Mouse (Mus musculus) megakaryocyte-erythroid progenitor cell, adult 5-6 weeks (primary cell): ENCODE results near the gene Frmd4a. TPM values are rescaled to one million over a fixed set of nuclear protein-coding genes. Genes with fewer than 3 reads are reported as not detected.

Experiments
- ATAC-seq: replicated peaks from 2 replicates; pipeline ENCODE4 v1.8.0; 2016; ENCODE audit warnings: mild to moderate bottlenecking, inconsistent platforms; ENCODE audit not compliant: severe bottlenecking, poor library complexity, low FRiP score, low TSS enrichment
- total RNA-seq, 2 experiments: library from RNA; stranded (forward) in 1 of 2; stranded (reverse) in 1 of 2; fragments of 200-1000, 215-1000 nt in 1 of 2; fragments of >200 nt in 1 of 2; fragmentation: Nextera tagmentation in 1 of 2; gene quantifications; 2 replicates each; pipeline ENCODE4 v1.2.3; 2014 to 2017

Gene Frmd4a
- total RNA-seq, 2 experiments from 2014 or later = 14.7 to 35.2 TPM

- peak; percentile 73 for ATAC-seq
Measured at GRCm38 (mm10) chr2:4492485-4493481, 475.3 kb downstream of the Frmd4a start.

- peak; percentile 72 for ATAC-seq
Measured at GRCm38 (mm10) chr2:4494478-4494877, 477.0 kb downstream of the Frmd4a start.

- ATAC-seq = 0 out of 2 replicates have a peak, but pooled peaks have one; percentile 39
Measured at GRCm38 (mm10) chr2:4499257-4499656, 481.7 kb downstream of the Frmd4a start.

- ATAC-seq = no peak
Measured at GRCm38 (mm10) chr2:4499916-4500315, 482.4 kb downstream of the Frmd4a start.

- no peak for ATAC-seq
Measured at GRCm38 (mm10) chr2:4501257-4502027, 483.9 kb downstream of the Frmd4a start.

GRCm38 (mm10) chr2:4504413-4504812 lies 486.9 kb downstream of the Frmd4a start:
- ATAC-seq = no peak

- ATAC-seq = no peak
Measured at GRCm38 (mm10) chr2:4505695-4506094, 488.2 kb downstream of the Frmd4a start.

GRCm38 (mm10) chr2:4506659-4507058 lies 489.1 kb downstream of the Frmd4a start:
- no peak for ATAC-seq

GRCm38 (mm10) chr2:4507887-4508615 lies 490.5 kb downstream of the Frmd4a start:
- no peak for ATAC-seq

- ATAC-seq = no peak
Measured at GRCm38 (mm10) chr2:4508959-4509615, 491.6 kb downstream of the Frmd4a start.

- ATAC-seq = peak; percentile 33; the same call in 1 of the 2 replicates
Measured at GRCm38 (mm10) chr2:4509739-4510138, 492.2 kb downstream of the Frmd4a start.

GRCm38 (mm10) chr2:4510208-4511079 lies 492.9 kb downstream of the Frmd4a start:
- no peak for ATAC-seq

GRCm38 (mm10) chr2:4511080-4511386 lies 493.5 kb downstream of the Frmd4a start:
- no peak for ATAC-seq

- ATAC-seq = no peak
Measured at GRCm38 (mm10) chr2:4512607-4513006, 495.1 kb downstream of the Frmd4a start.

GRCm38 (mm10) chr2:4515910-4516309 lies 498.4 kb downstream of the Frmd4a start:
- no peak for ATAC-seq

GRCm38 (mm10) chr2:4516819-4517552 lies 499.5 kb downstream of the Frmd4a start:
- ATAC-seq = no peak

- peak; percentile 93 for ATAC-seq
Measured at GRCm38 (mm10) chr2:4517553-4518125, 500.1 kb downstream of the Frmd4a start.
